Mouse (Mus musculus): Measurements from ENCODE around the gene Hsd11b1.
"Not testable (repeated sequence)": the region's sequence is repeated elsewhere in the genome, so short reads cannot be mapped to it uniquely, and the experiment has no call there.

The Hsd11b1 gene

DNA sequence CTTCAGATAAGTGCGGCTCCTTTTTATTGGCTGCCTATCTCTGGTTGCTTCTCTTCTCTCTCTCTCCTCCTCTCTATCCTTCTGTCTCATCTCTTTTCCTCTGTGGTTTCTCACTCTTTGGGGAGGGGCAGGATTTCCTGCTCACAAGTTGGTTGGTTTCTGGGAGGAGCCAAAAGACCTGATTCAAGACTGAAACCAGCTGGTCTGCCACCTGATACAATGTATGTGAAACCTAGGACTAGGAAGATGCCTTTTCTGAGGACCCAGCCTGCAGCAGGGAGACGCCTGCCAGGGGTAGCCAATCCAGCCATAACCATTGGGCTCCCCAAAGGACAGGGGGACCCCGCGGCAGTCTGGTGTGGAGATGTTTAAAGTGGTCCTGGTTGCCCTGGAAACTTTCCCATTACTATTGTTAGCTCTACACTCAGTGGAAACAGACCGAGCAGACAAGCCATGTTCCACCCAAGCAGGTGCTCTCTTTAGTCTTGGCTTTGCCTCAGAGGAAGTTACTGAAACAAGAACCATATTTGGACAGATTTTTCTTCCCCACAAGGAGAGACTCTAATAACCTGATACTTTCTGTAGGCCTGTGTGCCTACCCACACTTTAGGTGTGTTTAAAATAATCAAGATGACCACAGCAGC, at the start of gene Hsd11b1:
TSS of gene Hsd11b1 (minus strand) at position 121 of the 644 bp plus-strand sequence.
- no peak for DNase-seq (ENCODE audit: low spot score)

- DNase-seq (ENCODE audit: low spot score), result no peak
Measured at GRCm38 (mm10) chr1:193311596-193311995, 47.7 kb upstream of the Hsd11b1 start.

DNA sequence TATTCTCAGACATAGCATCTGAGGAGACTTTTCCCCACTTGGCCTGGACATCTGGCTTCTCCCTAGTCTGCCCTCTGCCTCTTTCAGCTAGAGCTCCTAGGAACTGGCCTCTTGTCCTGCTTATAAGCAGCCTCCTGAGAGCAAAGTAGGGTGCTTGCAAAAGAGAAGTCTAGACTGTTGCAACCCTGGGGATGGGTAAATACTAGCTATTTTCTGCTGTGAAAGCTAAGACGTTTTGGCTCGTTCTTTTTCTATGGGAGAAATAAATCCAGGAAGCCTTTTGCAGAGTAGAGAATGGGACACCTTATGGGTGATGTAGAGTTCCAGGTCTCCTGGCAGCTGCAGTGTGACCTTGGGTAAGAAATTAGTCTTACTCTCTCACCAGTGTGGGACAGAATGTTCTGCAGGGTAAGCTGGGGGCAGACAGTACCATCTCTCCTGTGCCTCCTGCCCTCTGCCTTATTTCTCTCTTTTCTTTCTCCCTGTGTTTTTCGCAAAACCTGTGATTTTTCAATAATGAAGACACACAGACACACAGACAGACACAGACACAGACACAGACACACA, 46.7 kb upstream of the Hsd11b1 start:
- no peak for DNase-seq (ENCODE audit: low spot score)

DNA sequence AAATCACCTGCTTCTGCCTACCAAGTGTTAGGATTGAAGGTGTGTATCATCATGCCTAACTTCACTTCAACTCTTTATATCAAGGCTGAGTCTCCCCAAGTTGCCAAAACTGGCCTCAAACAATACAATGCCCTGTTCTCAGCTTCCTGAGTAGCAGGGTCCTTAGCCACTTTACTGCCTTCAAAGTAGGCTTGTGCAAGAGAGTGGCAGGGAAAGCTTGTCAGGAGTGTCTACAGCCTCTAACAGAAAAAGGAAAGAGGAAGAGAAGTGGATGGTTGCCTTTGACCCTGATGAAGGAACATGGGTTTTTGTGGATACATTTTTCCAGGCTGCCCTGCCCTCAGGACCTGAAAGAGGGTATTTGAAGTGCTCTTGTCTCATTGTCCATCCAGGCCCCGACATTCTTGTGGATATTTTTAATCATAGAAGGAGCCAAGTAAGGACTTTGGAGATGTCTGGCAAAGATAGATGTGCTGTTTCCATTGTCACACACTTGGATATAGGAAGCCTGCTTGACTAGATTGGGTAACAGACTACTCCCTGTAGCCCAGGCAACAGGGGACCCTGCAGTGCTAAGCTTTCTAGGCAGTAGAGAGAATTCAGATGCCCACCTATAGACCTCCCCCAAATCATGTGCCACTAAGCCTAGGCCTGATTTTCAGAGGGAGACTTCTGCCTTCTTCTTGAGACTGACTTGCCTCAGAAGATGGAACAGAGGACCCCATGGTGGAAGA, 46.1 kb upstream of the Hsd11b1 start:
- no peak for DNase-seq (ENCODE audit: low spot score)

GRCm38 (mm10) chr1:193306832-193307231, 43.0 kb upstream of the Hsd11b1 start:
- DNase-seq (ENCODE audit: low spot score), result no peak

- no peak for DNase-seq (ENCODE audit: low spot score)
Measured at GRCm38 (mm10) chr1:193305386-193305785, 41.5 kb upstream of the Hsd11b1 start.

- no peak for DNase-seq (ENCODE audit: low spot score)
Measured at GRCm38 (mm10) chr1:193303096-193303495, 39.2 kb upstream of the Hsd11b1 start.

DNA sequence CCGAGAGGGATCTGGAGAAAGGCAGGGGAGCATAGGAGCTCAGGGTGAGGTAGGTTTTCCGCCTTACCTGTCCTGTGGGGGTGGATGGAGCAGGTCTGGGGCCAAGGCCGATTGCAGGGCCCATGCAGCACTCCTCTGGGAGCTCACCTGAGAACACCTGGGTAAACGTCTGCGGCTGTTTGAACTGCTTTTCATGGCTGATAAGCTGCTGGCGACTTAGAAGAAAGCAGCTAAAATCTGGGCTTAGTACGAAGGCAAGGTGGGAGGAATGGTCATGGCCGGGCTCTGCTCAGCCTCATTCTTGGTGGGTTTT, 38.2 kb upstream of the Hsd11b1 start:
- DNase-seq (ENCODE audit: low spot score), result no peak

GRCm38 (mm10) chr1:193301216-193302092, 37.6 kb upstream of the Hsd11b1 start:
- peak; percentile 24 for DNase-seq (ENCODE audit: low spot score)

DNA sequence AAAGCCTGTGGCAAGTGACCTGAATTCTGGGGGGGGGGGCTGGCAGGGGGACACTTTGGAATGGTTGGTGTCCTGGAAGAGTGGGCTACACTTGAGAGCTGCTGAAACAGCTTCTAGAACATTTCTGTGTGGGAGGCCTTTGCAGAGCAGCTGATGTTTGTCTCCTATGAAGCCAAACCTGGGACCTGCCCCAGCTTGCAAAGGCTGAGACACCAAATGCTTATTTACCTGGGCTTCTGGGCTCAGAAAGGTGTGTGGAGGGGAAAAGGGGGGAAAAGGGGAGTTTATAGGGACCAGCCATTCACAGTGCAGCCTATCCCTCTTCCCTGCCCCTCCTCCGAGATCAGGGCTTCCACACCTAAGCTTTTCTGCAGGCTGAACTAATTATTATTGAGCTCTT, 36.1 kb upstream of the Hsd11b1 start:
- DNase-seq (ENCODE audit: low spot score), result no peak

DNA sequence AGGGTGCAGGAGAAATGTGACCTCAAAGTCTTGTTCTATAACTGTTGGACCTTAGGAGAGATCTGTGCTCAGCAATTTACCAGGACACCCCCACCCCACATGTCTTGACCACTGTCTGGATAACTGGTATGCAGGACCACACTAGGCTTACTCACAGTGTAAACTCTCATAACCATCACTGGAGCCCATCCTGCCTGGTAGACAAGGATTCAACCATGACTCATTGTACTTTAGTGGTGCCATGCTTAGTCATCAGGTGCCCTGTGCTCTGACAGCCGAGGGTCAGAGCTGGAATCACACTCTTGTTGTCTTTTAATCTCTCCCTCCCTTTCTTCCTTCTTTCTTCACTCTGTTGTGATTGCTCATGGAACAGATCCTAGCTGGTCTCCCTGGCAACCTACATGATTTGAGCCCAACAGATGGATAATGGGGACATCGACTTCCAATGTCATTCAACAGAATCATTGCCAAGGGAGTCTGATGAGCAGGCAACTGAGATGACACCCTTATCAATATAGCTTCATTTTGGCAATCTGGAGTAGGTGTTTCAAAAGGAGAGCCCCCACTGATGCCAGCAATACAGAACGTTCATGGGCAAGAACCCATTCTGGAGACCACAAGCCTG, 34.4 kb upstream of the Hsd11b1 start:
- DNase-seq (ENCODE audit: low spot score), result no peak

DNA sequence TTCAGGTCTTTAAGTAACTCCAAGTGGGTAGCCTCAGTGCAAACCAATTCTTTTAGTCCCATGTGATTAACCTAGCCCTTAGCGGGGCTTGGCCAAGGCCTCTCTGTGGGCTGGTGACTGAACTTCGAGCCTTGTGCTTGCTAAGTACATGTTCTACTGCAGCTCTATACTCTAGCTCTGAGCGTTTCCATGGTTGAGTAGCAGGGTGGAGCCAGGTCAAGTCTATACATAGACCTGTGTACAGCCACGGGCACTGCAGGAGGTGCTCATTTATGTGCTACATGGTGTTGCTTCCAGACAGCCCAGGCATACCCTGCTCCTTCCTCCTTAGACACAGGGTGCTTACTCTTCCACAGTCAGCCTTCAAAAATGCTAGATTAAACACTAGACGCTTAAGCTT, 32.0 kb upstream of the Hsd11b1 start:
- DNase-seq (ENCODE audit: low spot score), result no peak

GRCm38 (mm10) chr1:193293926-193294325, 30.1 kb upstream of the Hsd11b1 start:
- DNase-seq (ENCODE audit: low spot score), result no peak

GRCm38 (mm10) chr1:193293039-193293438, 29.2 kb upstream of the Hsd11b1 start:
- no peak for DNase-seq (ENCODE audit: low spot score)

DNA sequence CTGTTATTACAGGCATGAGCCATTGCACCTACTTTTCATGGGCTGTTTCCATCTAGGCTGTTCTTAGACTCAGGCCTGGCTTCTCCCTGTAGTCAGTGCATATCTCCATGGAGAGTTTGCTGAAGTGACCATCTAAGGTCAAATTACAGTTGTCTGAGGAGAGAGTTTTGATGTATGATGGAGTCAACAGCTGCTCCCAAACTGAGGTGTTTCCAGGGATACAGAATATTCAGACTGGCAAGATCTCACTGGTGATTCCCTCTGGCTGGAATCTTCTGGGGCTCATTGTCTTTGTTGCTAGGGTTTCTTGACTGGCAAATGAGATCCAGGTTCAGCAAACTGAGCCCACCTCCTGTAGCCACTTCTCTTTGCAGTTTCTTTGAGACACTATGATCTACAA, 26.8 kb upstream of the Hsd11b1 start:
- DNase-seq (ENCODE audit: low spot score), result no peak

DNA sequence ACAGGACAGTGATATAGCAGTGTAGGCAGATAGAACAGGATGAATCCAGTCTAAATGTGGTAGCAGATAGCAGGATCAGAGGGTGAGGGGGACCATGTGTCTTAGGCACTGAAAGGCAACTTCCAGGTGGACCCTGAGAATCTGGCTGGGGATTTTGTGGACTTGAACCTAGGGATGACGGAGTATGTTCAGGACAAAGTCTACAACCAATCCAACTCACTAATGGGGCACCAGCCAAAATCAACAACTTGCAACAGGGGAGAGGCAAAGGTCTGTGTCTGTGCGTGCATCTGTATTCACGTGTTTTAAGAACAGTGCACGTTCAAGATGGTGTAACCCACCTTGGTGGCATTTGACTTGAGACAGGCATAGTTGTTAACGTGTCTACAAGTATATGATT, 26.0 kb upstream of the Hsd11b1 start:
- no peak for DNase-seq (ENCODE audit: low spot score)

DNA sequence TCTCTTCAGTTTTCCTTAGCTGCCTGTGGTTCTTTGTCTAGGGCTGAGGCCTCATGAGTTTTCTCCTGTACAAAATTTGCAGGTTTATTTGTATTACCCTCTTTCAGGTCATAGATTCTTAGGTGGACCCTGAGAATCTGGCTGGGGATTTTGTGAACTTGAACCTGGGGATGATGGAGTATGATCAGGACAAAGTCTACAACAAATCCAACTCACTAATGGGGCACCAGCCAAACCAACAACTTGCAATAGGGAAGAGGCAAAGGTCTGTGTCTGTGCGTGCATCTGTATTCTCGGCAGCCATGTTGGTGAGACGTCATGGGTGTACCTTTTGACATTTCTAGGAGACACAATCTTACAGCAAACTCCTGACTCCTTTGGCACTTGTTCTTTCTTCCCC, 25.2 kb upstream of the Hsd11b1 start:
- no peak for DNase-seq (ENCODE audit: low spot score)

GRCm38 (mm10) chr1:193287578-193287977, 23.7 kb upstream of the Hsd11b1 start:
- DNase-seq (ENCODE audit: low spot score), result no peak

DNA sequence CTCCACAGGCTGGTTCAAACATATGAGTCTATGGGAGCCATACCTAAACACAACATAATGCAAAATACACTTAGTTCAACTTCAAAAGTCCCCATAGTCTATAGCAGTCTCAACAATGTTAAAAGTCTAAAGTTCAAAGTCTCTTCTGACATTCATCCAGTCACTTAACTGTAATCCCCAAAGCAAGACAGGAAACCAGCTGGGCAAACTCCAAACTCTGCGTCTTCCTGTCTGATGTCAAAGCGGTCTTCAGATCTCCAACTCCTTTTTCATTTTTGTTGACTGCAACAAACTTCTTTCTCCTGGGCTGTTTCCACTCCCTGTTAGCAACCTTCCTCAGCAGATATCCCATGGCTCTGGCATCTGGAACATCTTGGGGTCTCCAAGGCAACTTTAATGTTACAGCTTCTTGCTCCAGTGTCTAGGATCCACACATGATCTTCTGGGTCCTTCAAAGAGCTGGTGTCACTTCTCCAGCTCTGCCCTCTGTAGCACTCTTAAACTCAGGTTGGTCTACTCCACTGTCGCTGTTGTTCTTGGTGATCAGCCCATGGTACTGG, 22.0 kb upstream of the Hsd11b1 start:
- not testable (repeated sequence) for DNase-seq (ENCODE audit: low spot score)

DNA sequence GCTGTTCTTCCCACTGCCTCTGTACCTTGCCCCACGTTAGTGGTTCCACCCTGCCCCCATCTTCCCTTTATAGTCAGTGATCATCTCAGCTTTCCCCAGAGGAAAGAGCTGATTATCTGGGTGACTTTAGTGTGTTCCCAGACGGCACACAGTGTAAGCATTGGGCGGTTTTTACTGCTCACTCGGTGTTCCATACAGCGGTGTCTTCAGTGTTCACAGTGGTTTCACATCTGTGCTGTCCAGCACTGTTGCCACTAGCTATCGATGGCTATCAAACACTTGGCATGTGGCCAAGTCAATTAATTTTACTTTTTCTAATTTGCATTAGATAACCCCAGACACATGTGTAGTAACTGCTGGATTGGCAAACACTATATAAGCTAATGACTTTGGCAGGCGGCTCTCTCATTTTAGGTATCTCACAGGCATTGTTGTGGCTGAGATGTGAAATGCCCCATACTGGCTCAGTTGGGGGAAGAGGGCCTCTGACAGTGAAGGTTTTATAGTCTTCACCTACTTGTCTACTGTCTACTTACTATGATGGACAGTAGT, 20.4 kb upstream of the Hsd11b1 start:
- DNase-seq (ENCODE audit: low spot score), result no peak

DNA sequence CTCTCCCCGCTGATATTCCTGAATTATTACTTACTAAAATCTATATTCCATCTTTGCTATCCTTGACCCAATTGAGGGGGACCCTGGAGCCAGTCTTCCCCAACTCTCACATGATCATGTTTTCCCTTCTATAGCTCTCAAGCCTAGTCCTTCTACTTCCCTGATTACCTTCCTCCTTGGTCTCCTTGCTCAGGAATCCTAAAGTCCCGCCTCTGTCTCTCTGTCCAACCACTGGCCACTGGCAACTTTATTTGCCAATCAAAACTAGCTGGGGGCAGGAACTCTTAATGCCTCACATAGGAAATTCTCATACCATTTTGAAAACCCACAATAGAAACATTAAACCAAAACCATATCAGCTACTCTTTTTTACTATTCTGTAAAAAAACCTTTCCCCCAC, 17.5 kb upstream of the Hsd11b1 start:
- no peak for DNase-seq (ENCODE audit: low spot score)

DNA sequence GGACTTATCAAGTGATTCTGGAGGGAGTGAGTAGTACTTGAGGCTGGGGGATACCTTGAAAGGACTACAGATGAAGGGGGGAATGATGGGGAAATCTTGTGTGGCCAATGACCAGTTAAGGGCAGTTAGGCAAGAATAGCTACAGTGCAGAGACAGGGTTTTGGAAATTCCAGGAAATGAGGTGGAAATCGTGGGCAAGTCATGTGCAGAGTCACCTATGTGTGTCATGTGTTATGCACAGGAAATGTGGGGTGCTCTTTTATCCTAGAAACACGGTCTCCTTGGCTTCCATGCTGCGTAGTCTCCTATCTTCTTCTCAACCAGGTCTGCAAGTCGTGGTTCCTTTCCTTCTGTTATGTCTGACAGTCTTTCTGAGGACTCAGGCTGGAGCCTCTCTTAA, 15.6 kb upstream of the Hsd11b1 start:
- DNase-seq (ENCODE audit: low spot score), result no peak
